28 mouse cellular contexts compared by ENCODE assay signal in the genomic region with DNA sequence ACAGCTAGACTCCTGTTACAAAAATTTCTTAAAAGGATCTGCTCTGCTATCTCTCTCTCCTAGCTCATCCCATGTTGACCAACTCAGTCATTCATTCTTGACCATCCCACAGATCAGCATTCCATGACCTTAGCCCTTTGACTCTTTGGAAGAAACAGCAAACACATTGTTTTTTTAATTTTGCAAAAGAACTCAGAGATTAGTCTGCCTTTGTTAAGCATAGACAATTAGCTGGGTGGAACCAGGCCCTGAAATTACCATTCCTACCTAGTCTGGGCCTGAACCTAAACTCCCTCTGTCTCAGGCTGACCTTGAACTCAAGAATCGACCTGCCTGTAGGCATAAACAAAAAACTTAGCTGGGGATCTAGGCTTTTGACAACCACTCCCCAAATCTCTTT. TPM values are rescaled to one million over a fixed set of nuclear protein-coding genes. Genes with fewer than 3 reads are reported as not detected.
DNase-seq lines count a peak whose midpoint lies in the region; ATAC-seq and TF ChIP-seq lines count a peak whose summit lies in the region.
"Had no signal": no experiment of that assay in that cellular context is flagged by ENCODE, and none has a peak within 500 bp of the region (broad histone marks: within the 10 kb centered on the region; RNA-seq: fewer than 3 reads in every experiment).

No protein-coding gene starts in this region.

- no peak for TF ChIP-seq EP300 in ES-Bruce4 (IDR thresholded peaks at IDR 0.05; ENCODE audit: insufficient read depth, low read depth, low read length)

- H3K9me3 ChIP-seq in ES-Bruce4 (replicated peaks; ENCODE audit: control insufficient read depth, insufficient read depth, low read length, poor library complexity, severe bottlenecking) (no peaks in the 10 kb centered on the region), ES-E14 (ENCODE audit: control insufficient read depth, insufficient read depth, low read depth, low read length) (no peaks in the 10 kb centered on the region)
- H3K9me3 ChIP-seq: embryonic facial prominence, embryonic 10.5 days; embryonic facial prominence, embryonic 12.5 days; forebrain, embryonic 13.5 days; forebrain, embryonic 15.5 days had no signal

- in situ Hi-C loops in ES-E14 (cut with MboI; ENCODE audit: low sequenced_read_pairs in 2 of 2, unreplicated experiment in 2 of 2): no loop called here

- intact Hi-C loops in left cerebral cortex, postnatal 4 days (cut with DNase I): no loop called here

- no peak for TF ChIP-seq POLR2A in ES-Bruce4 (IDR thresholded peaks at IDR 0.05; ENCODE audit: insufficient read depth, low read length)

- no peak for ATAC-seq in granulocyte monocyte progenitor cell, adult 5-6 weeks (replicated peaks; ENCODE audit: poor library complexity, severe bottlenecking)
- no peak for ATAC-seq in megakaryocyte-erythroid progenitor cell, adult 5-6 weeks (replicated peaks; ENCODE audit: low FRiP score, low TSS enrichment, poor library complexity, severe bottlenecking)
- ATAC-seq: activated CD4-positive, CD25-positive, alpha-beta regulatory T cell, adult 4 months; CD4-positive, CD25-positive, alpha-beta regulatory T cell, adult 4 months; forebrain, embryonic 13.5 days; forebrain, embryonic 15.5 days; forebrain, postnatal 0 days had no signal

- H3K4me1 ChIP-seq in ES-Bruce4 (ENCODE audit: control insufficient read depth, insufficient read depth, low read length): peaks cover 2% of the 10 kb centered on the region
- H3K4me1 ChIP-seq in ES-E14 (ENCODE audit: control insufficient read depth in 2 of 2, insufficient read depth in 2 of 2, low read length in 2 of 2, poor library complexity in 1 of 2): peaks cover 14 to 17% of the 10 kb centered on the region in 2 experiments
- H3K4me1 ChIP-seq: embryonic facial prominence, embryonic 10.5 days; embryonic facial prominence, embryonic 12.5 days; forebrain, embryonic 13.5 days; forebrain, embryonic 15.5 days had no signal

- no peak overlapping the region; the same call in 1 of the 2 replicates for H3K9ac ChIP-seq in ES-Bruce4 (ENCODE audit: low read depth, poor library complexity, severe bottlenecking)
- H3K9ac ChIP-seq in ES-E14 (ENCODE audit: insufficient read depth, low read depth, low read length, poor library complexity, severe bottlenecking): no peak overlapping the region
- H3K9ac ChIP-seq: embryonic facial prominence, embryonic 12.5 days; forebrain, embryonic 13.5 days; forebrain, embryonic 15.5 days; forebrain, postnatal 0 days had no signal

- peak; percentile 16 for DNase-seq in heart, adult 11 months
- DNase-seq in heart, adult 18-20 months: no peak
- DNase-seq in ES-E14 (ENCODE audit: low read depth, low spot score) (peak; percentile 83), WW6 (ENCODE audit: low read depth, low spot score) (peak; percentile 70)
- no peak for DNase-seq in left cerebral cortex, postnatal 4 days
- DNase-seq: adrenal gland, adult 8-10 months; adrenal gland, postnatal 14 days; adrenal gland, postnatal 36 days; B cell, adult 2 months; cerebellum, adult 11-12 months; cerebellum, adult 2 months; cerebellum, adult 9-10 months; cerebellum, postnatal 10 days; cerebellum, postnatal 25 days; forebrain, postnatal 0 days had no signal

- no peaks in the 10 kb centered on the region for H3K36me3 ChIP-seq in ES-Bruce4 (ENCODE audit: control insufficient read depth, insufficient read depth, low read length, poor library complexity, severe bottlenecking)
- no peaks in the 10 kb centered on the region for H3K36me3 ChIP-seq in ES-E14 (ENCODE audit: control insufficient read depth, insufficient read depth, low read length, poor library complexity, severe bottlenecking)
- H3K36me3 ChIP-seq: embryonic facial prominence, embryonic 10.5 days; embryonic facial prominence, embryonic 12.5 days; forebrain, embryonic 15.5 days had no signal

- H3K4me3 ChIP-seq in ES-Bruce4 (ENCODE audit: low read depth, low read length) (no peak overlapping the region), ES-E14 (ENCODE audit: insufficient read depth in 1 of 2, low read depth in 1 of 2, low read length in 2 of 2, poor library complexity in 1 of 2, severe bottlenecking in 1 of 2) (peak overlapping the region in 1 of 2 experiments; percentile 4; a peak in 1 of 4 replicates)
- H3K4me3 ChIP-seq: embryonic facial prominence, embryonic 10.5 days; embryonic facial prominence, embryonic 12.5 days; forebrain, embryonic 13.5 days; forebrain, embryonic 15.5 days had no signal

- H3K27me3 ChIP-seq in ES-Bruce4 (ENCODE audit: control insufficient read depth, insufficient read depth, low read length, poor library complexity, severe bottlenecking): no peaks in the 10 kb centered on the region
- H3K27me3 ChIP-seq: CH12.LX; embryonic facial prominence, embryonic 12.5 days; forebrain, embryonic 13.5 days; forebrain, embryonic 15.5 days had no signal

- H3K27ac ChIP-seq in ES-Bruce4 (ENCODE audit: insufficient read depth, low read length) (peak overlapping the region; percentile 100), ES-E14 (ENCODE audit: insufficient read depth, low read depth, low read length, poor library complexity, severe bottlenecking) (peak overlapping the region; percentile 92; the same call in 1 of the 2 replicates)
- H3K27ac ChIP-seq: embryonic facial prominence, embryonic 10.5 days; embryonic facial prominence, embryonic 12.5 days; forebrain, embryonic 13.5 days; forebrain, embryonic 15.5 days had no signal

- TF ChIP-seq CTCF in ES-Bruce4 (IDR thresholded peaks at IDR 0.05; ENCODE audit: low read depth, low read length): no peak

TF ChIP-seq in ES-E14, 5 proteins besides CTCF, POLR2A, EP300 and RAD21:
- TF ChIP-seq ZC3H11A (IDR thresholded peaks at IDR 0.05; ENCODE audit: borderline replicate concordance, low read depth, low read length) (no peak), MAFK (IDR thresholded peaks at IDR 0.05; ENCODE audit: insufficient read depth, low read depth, low read length) (peak; percentile 55; the same call in 1 of the 2 replicates), CHD2 (IDR thresholded peaks at IDR 0.05; ENCODE audit: low read depth, low read length) (peak; percentile 83), HCFC1 (IDR thresholded peaks at IDR 0.05; ENCODE audit: borderline replicate concordance, insufficient read depth, low read length) (no peak), ZNF384 (IDR thresholded peaks at IDR 0.05; ENCODE audit: low read depth, low read length) (0 out of 2 replicates have a peak, but pooled peaks have one; percentile 39)

RNA-seq across cellular contexts. Expression of gene Cct8l1, which starts 38.8 kb away (rescaled TPM):
- total RNA-seq in heart, adult 18-20 months (2021): under 1 TPM in 1 of 2 experiments, not detected in 1; 0.13 TPM
- not detected in 2 replicates for polyA plus RNA-seq in ES-Bruce4 (2011; ENCODE audit: insufficient read depth, insufficient read length, low read depth, missing spikeins)
- total RNA-seq in ES-E14 (2012; rRNA removed): 0.21 and 0.22 TPM in 2 replicates
- not detected in 2 replicates for total RNA-seq in granulocyte monocyte progenitor cell, adult 5-6 weeks (2014; fragmentation: Nextera tagmentation)
- total RNA-seq in granulocyte monocyte progenitor cell, adult 5-6 weeks (2017): not detected in 2 replicates
- not detected for total RNA-seq in left cerebral cortex, postnatal 4 days (2021)
- total RNA-seq in megakaryocyte-erythroid progenitor cell, adult 5-6 weeks (2014; fragmentation: Nextera tagmentation): not detected in 2 replicates
- not detected in 2 replicates for total RNA-seq in megakaryocyte-erythroid progenitor cell, adult 5-6 weeks (2017)
- total RNA-seq: adrenal gland, postnatal 14 days; CH12.LX; forebrain, postnatal 0 days; MEL had no signal
- polyA plus RNA-seq: activated CD4-positive, CD25-positive, alpha-beta regulatory T cell, adult 4 months; CD4-positive, CD25-positive, alpha-beta regulatory T cell, adult 4 months; embryonic facial prominence, embryonic 12.5 days; embryonic facial prominence, embryonic 14.5 days; forebrain, embryonic 11.5 days; forebrain, embryonic 13.5 days; forebrain, embryonic 15.5 days; forebrain, postnatal 0 days had no signal

RNA-seq across cellular contexts. Expression of gene Kmt2c, which starts 56.1 kb away (rescaled TPM):
- 10 to 100 TPM; 41.8 to 45.0 TPM for total RNA-seq in heart, adult 18-20 months (2021)
- 24.4 and 27.1 TPM in 2 replicates for polyA plus RNA-seq in ES-Bruce4 (2011; ENCODE audit: insufficient read depth, insufficient read length, low read depth, missing spikeins)
- 50.6 and 56.7 TPM in 2 replicates for total RNA-seq in ES-E14 (2012; rRNA removed)
- total RNA-seq in granulocyte monocyte progenitor cell, adult 5-6 weeks (2014; fragmentation: Nextera tagmentation): 48.6 and 54.5 TPM in 2 replicates
- 29.7 and 33.1 TPM in 2 replicates for total RNA-seq in granulocyte monocyte progenitor cell, adult 5-6 weeks (2017)
- 100 to 1,000 TPM in 1 of 2 experiments, 10 to 100 TPM in 1; 89.2 to 101 TPM for total RNA-seq in left cerebral cortex, postnatal 4 days (2021)
- 64.3 and 70.7 TPM in 2 replicates for total RNA-seq in megakaryocyte-erythroid progenitor cell, adult 5-6 weeks (2014; fragmentation: Nextera tagmentation)
- 25.8 and 41.6 TPM in 2 replicates for total RNA-seq in megakaryocyte-erythroid progenitor cell, adult 5-6 weeks (2017)

Comparison
In these comparisons a context has a peak if more than half of its experiments do, and no peak if none do; other contexts are left out.
1. DNase-seq: peak in heart, adult 11 months (single experiment), ES-E14 (single experiment) and WW6 (single experiment); none in heart, adult 18-20 months (0 of 2) and left cerebral cortex, postnatal 4 days (single experiment).